ENCODE assay signal across 20 mouse cellular contexts in genomic region chr14:102243806-102244536, GRCm38 (mm10).
DNase-seq lines count a peak whose midpoint lies in the region; ATAC-seq lines count a peak whose summit lies in the region.
"Had no signal": no experiment of that assay in that cellular context is flagged by ENCODE, and none has a peak within 500 bp of the region (broad histone marks: within the 10 kb centered on the region; RNA-seq: fewer than 3 reads in every experiment).

No protein-coding gene starts in this region.

- peak; percentile 56; the same call in 1 of the 2 replicates for ATAC-seq in forebrain, embryonic 12.5 days (ENCODE audit: low FRiP score)
- ATAC-seq in neural tube, embryonic 14.5 days (ENCODE audit: low read depth), result peak; percentile 46; the same call in 1 of the 2 replicates
- ATAC-seq in midbrain, embryonic 13.5 days, result peak; percentile 59
- no peak for ATAC-seq in kidney, embryonic 16.5 days (ENCODE audit: low FRiP score, low TSS enrichment)

- no peaks in the 10 kb centered on the region for H3K36me3 ChIP-seq in forebrain, embryonic 12.5 days (replicated peaks)
- no peaks in the 10 kb centered on the region for H3K36me3 ChIP-seq in forebrain, embryonic 10.5 days (replicated peaks)
- no peaks in the 10 kb centered on the region for H3K36me3 ChIP-seq in neural tube, embryonic 14.5 days (ENCODE audit: control insufficient read depth, insufficient read depth, low read length)
- H3K36me3 ChIP-seq in midbrain, embryonic 13.5 days, result no peaks in the 10 kb centered on the region
- no peaks in the 10 kb centered on the region for H3K36me3 ChIP-seq in kidney, embryonic 16.5 days (ENCODE audit: insufficient read depth, low read length)

- 47% methylated on average over 4 of the region's 4 CpGs for WGBS in forebrain, embryonic 12.5 days
- 65% methylated on average over 4 of the region's 4 CpGs for WGBS in forebrain, embryonic 10.5 days
- 50% methylated on average over 4 of the region's 4 CpGs for WGBS in neural tube, embryonic 14.5 days
- 41% methylated on average over 4 of the region's 4 CpGs for WGBS in midbrain, embryonic 13.5 days
- 51% methylated on average over 4 of the region's 4 CpGs for WGBS in kidney, embryonic 16.5 days

- no peak overlapping the region for H3K9ac ChIP-seq in forebrain, embryonic 12.5 days
- no peak overlapping the region for H3K9ac ChIP-seq in neural tube, embryonic 14.5 days (replicated peaks; ENCODE audit: low read depth, low read length)
- H3K9ac ChIP-seq in midbrain, embryonic 13.5 days (replicated peaks), result no peak overlapping the region
- H3K9ac ChIP-seq in kidney, embryonic 16.5 days (replicated peaks; ENCODE audit: low read length), result no peak overlapping the region

- no peak overlapping the region for H3K4me3 ChIP-seq in forebrain, embryonic 12.5 days (replicated peaks)
- H3K4me3 ChIP-seq in forebrain, embryonic 10.5 days, result no peak overlapping the region
- no peak overlapping the region for H3K4me3 ChIP-seq in neural tube, embryonic 14.5 days (ENCODE audit: low read depth, low read length)
- no peak overlapping the region for H3K4me3 ChIP-seq in midbrain, embryonic 13.5 days (replicated peaks)
- H3K4me3 ChIP-seq in kidney, embryonic 16.5 days (ENCODE audit: low read length), result no peak overlapping the region
- H3K4me3 ChIP-seq: left cerebral cortex, adult 2 months had no signal

- no peaks in the 10 kb centered on the region for H3K9me3 ChIP-seq in forebrain, embryonic 12.5 days
- H3K9me3 ChIP-seq in forebrain, embryonic 10.5 days, result no peaks in the 10 kb centered on the region
- no peaks in the 10 kb centered on the region for H3K9me3 ChIP-seq in neural tube, embryonic 14.5 days (ENCODE audit: control insufficient read depth, low read length)
- H3K9me3 ChIP-seq in midbrain, embryonic 13.5 days, result no peaks in the 10 kb centered on the region
- H3K9me3 ChIP-seq in kidney, embryonic 16.5 days (ENCODE audit: low read length), result no peaks in the 10 kb centered on the region; the same call in 1 of the 2 replicates

- no peak overlapping the region for H3K4me2 ChIP-seq in forebrain, embryonic 12.5 days
- H3K4me2 ChIP-seq in neural tube, embryonic 14.5 days (ENCODE audit: low read depth, low read length), result no peak overlapping the region
- no peak overlapping the region for H3K4me2 ChIP-seq in midbrain, embryonic 13.5 days (replicated peaks)
- no peak overlapping the region for H3K4me2 ChIP-seq in kidney, embryonic 16.5 days (replicated peaks; ENCODE audit: low read depth, low read length)
- H3K4me2 ChIP-seq: heart, embryonic 11.5 days; liver, embryonic 11.5 days had no signal

- DNase-seq in forebrain, embryonic 10.5 days (ENCODE audit: extremely low spot score, low spot score), result no peak
- no peak for DNase-seq in neural tube, embryonic 10.5 days (ENCODE audit: extremely low spot score, low spot score)
- DNase-seq in ovary, postnatal 14 days (ENCODE audit: low spot score), result no peak
- DNase-seq: adrenal gland, postnatal 36 days; B cell, adult 2 months; cerebellum, adult 2 months; heart, postnatal 10 days; kidney, adult 2 months; kidney, postnatal 25 days; lung, adult 18-20 months; lung, postnatal 36 days; right cerebral cortex, postnatal 4 days had no signal

- H3K27ac ChIP-seq in forebrain, embryonic 12.5 days, result 0 out of 2 replicates have a peak overlapping the region, but pooled peaks have one; percentile 21
- no peak overlapping the region for H3K27ac ChIP-seq in forebrain, embryonic 10.5 days
- H3K27ac ChIP-seq in neural tube, embryonic 14.5 days (ENCODE audit: low read depth, low read length), result no peak overlapping the region
- 0 out of 2 replicates have a peak overlapping the region, but pooled peaks have one; percentile 40 for H3K27ac ChIP-seq in midbrain, embryonic 13.5 days
- no peak overlapping the region for H3K27ac ChIP-seq in kidney, embryonic 16.5 days (ENCODE audit: low read length)
- H3K27ac ChIP-seq: left cerebral cortex, adult 2 months; stomach, postnatal 0 days had no signal

- peaks cover 9% of the 10 kb centered on the region; the same call in 1 of the 2 replicates for H3K4me1 ChIP-seq in forebrain, embryonic 12.5 days
- H3K4me1 ChIP-seq in forebrain, embryonic 10.5 days, result no peaks in the 10 kb centered on the region
- H3K4me1 ChIP-seq in neural tube, embryonic 14.5 days (ENCODE audit: control insufficient read depth, insufficient read depth, low read length), result no peaks in the 10 kb centered on the region; the same call in 1 of the 2 replicates
- H3K4me1 ChIP-seq in midbrain, embryonic 13.5 days (replicated peaks), result peaks cover 10% of the 10 kb centered on the region
- no peaks in the 10 kb centered on the region for H3K4me1 ChIP-seq in kidney, embryonic 16.5 days (ENCODE audit: insufficient read depth, low read length)

- no peaks in the 10 kb centered on the region for H3K27me3 ChIP-seq in forebrain, embryonic 12.5 days
- H3K27me3 ChIP-seq in forebrain, embryonic 10.5 days (ENCODE audit: poor library complexity, severe bottlenecking), result no peaks in the 10 kb centered on the region
- no peaks in the 10 kb centered on the region for H3K27me3 ChIP-seq in neural tube, embryonic 14.5 days (ENCODE audit: control insufficient read depth, insufficient read depth, low read length)
- H3K27me3 ChIP-seq in midbrain, embryonic 13.5 days, result no peaks in the 10 kb centered on the region
- no peaks in the 10 kb centered on the region for H3K27me3 ChIP-seq in kidney, embryonic 16.5 days (ENCODE audit: insufficient read depth, low read length)

Comparison
In these comparisons a context has a peak if more than half of its experiments do, and no peak if none do; other contexts are left out.
1. H3K27ac ChIP-seq: peak in forebrain, embryonic 12.5 days (single experiment) and midbrain, embryonic 13.5 days (single experiment); none in forebrain, embryonic 10.5 days (single experiment), neural tube, embryonic 14.5 days (single experiment) and kidney, embryonic 16.5 days (single experiment).